Mouse (Mus musculus) testis, adult 2 months (tissue): Measurements from ENCODE around the gene Lif. TPM values are rescaled to one million over a fixed set of nuclear protein-coding genes. Genes with fewer than 3 reads are reported as not detected.

ENCODE experiments used
- H3K27ac ChIP-seq: fragments of 200-500 bp; 2 replicates; pipeline ENCODE4 v1.5.1; 2012; ENCODE audit warnings: low read depth, low read length; ENCODE audit not compliant: control insufficient read depth, insufficient read depth
- H3K27me3 ChIP-seq: fragments of 200-500 bp; 2 replicates; pipeline ENCODE4 v1.6.1; 2012; ENCODE audit warnings: mild to moderate bottlenecking, low read length, moderate library complexity; ENCODE audit not compliant: control insufficient read depth, insufficient read depth
- H3K36me3 ChIP-seq: fragments of 200-500 bp; 2 replicates; pipeline ENCODE4 v1.6.1; 2012; ENCODE audit warnings: mild to moderate bottlenecking, low read length; ENCODE audit not compliant: control insufficient read depth, insufficient read depth
- H3K4me1 ChIP-seq: fragments of 200-500 bp; 2 replicates; pipeline ENCODE4 v1.6.1; 2012; ENCODE audit warnings: low read length; ENCODE audit not compliant: control insufficient read depth, insufficient read depth
- H3K4me3 ChIP-seq: fragments of 200-500 bp; 2 replicates; pipeline ENCODE4 v1.5.1; 2012; ENCODE audit warnings: low read depth, mild to moderate bottlenecking, low read length, moderate library complexity, mixed read lengths; ENCODE audit not compliant: control insufficient read depth
- CTCF ChIP-seq: fragments of 200-500 bp; IDR thresholded peaks from 2 replicates; pipeline ENCODE4 v1.5.1; 2012; ENCODE audit warnings: low read depth, mild to moderate bottlenecking, inconsistent platforms, low read length, moderate library complexity; ENCODE audit not compliant: control insufficient read depth, insufficient read depth, insufficient replicate concordance
- POLR2A ChIP-seq: fragments of 200-500 bp; IDR thresholded peaks from 2 replicates; pipeline ENCODE4 v1.6.1; 2012; ENCODE audit warnings: low read depth, mild to moderate bottlenecking, inconsistent platforms, low read length, moderate library complexity; ENCODE audit not compliant: control insufficient read depth
- polyA plus RNA-seq: library from polyadenylated mRNA; depleted of rRNA; stranded (reverse); fragments of >200 nt; gene quantifications from 2 replicates; pipeline ENCODE4 v1.2.3, GENCODE M21; 2012

The Lif gene
- polyA plus RNA-seq, 1 experiment, result 0.21 TPM

DNA sequence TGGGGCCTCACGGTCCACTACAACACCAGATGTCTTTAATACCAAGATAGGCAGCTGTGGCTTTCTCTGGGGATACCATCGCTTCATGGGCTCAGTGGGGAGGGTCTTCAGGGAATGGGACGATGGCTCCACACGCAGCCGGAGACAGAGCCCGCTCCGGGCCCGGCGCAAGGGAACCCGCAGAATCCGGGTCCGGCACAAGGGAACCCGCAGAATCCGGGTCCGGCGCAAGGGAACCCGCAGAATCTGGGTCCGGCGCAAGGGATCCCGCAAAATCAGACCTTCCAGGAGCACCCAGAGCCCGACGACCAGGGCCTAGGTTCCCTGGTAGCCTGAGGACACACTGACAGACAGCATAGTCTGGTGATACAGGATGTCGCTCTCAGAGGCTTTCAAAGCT lies 17.7 kb upstream of the Lif start:
- Histone ChIP-seq H3K27me3 (no peaks in the 10 kb centered on the region), H3K27ac (no peak overlapping the region), H3K4me1 (peaks cover 6% of the 10 kb centered on the region), H3K36me3 (no peaks in the 10 kb centered on the region), H3K4me3 (no peak overlapping the region)
- TF ChIP-seq CTCF, result no peak
- TF ChIP-seq POLR2A, result no peak

DNA sequence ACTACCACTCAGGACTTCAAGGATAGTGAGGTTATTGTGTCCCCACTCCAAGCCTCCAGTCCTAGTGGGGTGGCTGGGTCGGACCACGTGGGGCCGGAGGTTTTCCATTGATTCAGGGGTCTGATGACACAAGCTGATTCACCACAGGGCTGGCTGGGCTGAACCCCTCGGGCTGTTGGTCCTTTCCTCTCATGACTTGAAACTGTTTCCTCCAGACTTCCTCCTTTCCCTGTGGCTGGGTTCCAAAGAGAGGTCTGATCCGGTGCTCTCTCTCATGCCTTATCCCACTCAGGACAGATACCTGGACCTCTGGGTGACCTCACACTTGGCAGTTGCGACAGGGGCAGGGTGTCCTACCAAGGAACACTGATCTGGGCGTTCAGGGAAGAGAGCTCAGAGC lies 17.2 kb upstream of the Lif start:
- Histone ChIP-seq H3K36me3 (no peaks in the 10 kb centered on the region), H3K4me1 (peaks cover 6% of the 10 kb centered on the region), H3K27ac (no peak overlapping the region), H3K4me3 (no peak overlapping the region), H3K27me3 (no peaks in the 10 kb centered on the region)
- TF ChIP-seq POLR2A, result no peak
- TF ChIP-seq CTCF, result no peak

DNA sequence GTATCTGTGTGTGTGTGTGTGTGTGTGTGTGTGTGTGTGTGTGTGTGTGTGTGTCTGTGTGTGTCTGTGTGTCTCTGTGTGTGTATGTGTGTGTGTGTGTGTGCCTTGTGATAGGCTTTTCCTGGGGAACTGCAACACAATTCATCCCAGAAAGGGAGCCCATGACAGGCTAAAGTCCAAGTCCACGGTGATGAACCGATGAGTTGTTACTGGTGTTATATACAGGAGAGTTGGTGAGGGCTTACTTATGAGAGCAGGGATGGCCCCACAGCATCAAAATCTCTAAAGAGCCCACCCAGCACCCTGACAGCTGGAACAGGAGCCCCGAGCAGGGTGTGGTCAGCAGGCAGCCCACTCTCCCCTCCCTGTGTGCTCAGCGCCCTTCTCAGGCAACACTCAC lies 16.2 kb upstream of the Lif start:
- peaks cover 5% of the 10 kb centered on the region for H3K4me1 ChIP-seq
- H3K4me3 ChIP-seq, result no peak overlapping the region
- H3K36me3 ChIP-seq, result no peaks in the 10 kb centered on the region
- no peaks in the 10 kb centered on the region for H3K27me3 ChIP-seq
- TF ChIP-seq POLR2A, result no peak
- TF ChIP-seq CTCF, result no peak
- no peak overlapping the region for H3K27ac ChIP-seq

DNA sequence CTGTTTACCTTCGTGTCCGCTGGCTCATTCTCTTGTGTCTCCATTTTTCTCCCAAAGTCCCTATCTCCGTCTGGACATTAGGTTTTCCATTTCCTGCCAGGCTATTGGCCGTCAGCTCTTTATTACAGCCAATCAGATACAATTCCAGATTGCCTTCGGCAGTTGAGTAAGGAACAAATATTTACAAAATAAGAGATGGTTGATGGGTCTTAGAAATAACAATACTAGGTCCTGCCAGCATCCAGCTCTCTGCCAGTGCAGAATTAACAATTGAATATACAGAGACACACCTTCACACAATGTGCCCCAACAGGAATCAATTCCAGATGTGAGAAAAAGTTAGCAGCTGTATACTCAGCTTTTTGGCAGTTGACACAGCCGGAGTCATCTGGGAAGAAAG lies 11.2 kb upstream of the Lif start:
- H3K36me3 ChIP-seq, result no peaks in the 10 kb centered on the region
- H3K27ac ChIP-seq, result no peak overlapping the region
- no peaks in the 10 kb centered on the region for H3K27me3 ChIP-seq
- no peak for TF ChIP-seq POLR2A
- no peak for TF ChIP-seq CTCF
- no peak overlapping the region for H3K4me3 ChIP-seq
- H3K4me1 ChIP-seq, result no peaks in the 10 kb centered on the region; the same call in 1 of the 2 replicates

DNA sequence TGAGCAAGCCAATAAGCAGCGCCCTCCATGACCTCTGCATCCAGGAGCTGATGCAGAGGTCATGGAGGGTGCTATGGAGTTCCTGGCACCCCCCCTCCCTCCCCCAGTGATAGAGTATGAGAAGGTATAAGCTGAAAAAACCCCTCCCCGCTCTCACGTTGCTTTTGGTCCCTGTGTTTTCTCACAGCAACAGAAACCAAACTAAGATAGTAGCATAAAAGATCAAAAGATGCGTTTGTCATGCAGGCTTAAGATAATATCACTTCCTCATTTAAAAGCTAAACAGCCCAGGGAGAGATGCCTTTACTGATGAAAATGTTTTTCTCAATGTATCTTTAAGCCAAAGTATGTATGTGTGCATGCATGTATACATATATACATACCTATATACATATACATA lies 10.7 kb upstream of the Lif start:
- Histone ChIP-seq H3K27me3 (no peaks in the 10 kb centered on the region), H3K36me3 (no peaks in the 10 kb centered on the region), H3K27ac (no peak overlapping the region), H3K4me3 (no peak overlapping the region), H3K4me1 (peaks cover 3% of the 10 kb centered on the region; the same call in 1 of the 2 replicates)
- TF ChIP-seq POLR2A (no peak), CTCF (no peak)

DNA sequence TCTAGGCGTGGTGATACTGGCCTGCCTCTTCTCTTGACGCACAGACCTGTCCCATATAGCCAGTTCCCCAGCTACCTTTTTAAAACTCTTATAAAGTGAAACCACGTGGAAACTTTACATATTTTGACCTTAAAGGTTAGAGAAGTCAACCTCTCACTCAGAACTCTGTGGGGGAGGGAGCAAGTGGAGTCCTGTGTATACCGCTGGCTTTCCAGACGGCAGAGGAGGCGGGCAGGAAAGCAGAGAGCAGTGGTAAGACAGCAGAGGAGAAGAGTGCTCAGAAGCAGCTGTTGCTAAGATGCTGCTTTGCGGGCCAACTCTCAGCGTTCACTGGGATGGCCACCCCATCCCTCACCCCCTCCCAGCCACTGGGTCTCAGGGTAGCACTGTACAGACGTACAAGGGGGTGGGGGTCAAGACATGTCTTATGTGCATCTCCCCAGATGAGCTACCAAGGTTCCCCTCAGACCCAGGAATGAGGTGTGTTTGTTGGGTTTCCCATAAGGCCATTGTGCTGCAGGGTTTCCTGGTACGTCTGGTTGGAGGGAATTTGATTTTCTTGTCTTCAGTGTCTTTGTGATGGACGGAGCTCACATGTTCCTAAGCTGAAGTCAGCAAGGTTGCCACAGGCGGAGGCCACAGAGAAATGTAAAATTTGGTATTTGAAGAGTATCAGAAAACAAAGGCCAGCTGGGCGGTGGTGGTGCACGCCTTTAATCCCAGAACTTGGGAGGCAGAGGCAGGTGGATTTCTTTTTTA lies 10.0 kb upstream of the Lif start:
- Histone ChIP-seq H3K36me3 (no peaks in the 10 kb centered on the region), H3K4me3 (no peak overlapping the region), H3K27me3 (no peaks in the 10 kb centered on the region), H3K27ac (no peak overlapping the region), H3K4me1 (peaks cover 3% of the 10 kb centered on the region; the same call in 1 of the 2 replicates)
- TF ChIP-seq POLR2A (no peak), CTCF (no peak)

- TF ChIP-seq POLR2A, result no peak
- TF ChIP-seq CTCF, result no peak
- no peak overlapping the region for H3K27ac ChIP-seq
Measured at GRCm38 (mm10) chr11:4249151-4249550, 8.2 kb upstream of the Lif start.

More at GRCm38 (mm10) chr11:4249151-4249550, 8.2 kb upstream of the Lif start:
- no peaks in the 10 kb centered on the region for H3K27me3 ChIP-seq
- H3K4me1 ChIP-seq, result peaks cover 3% of the 10 kb centered on the region; the same call in 1 of the 2 replicates
- H3K36me3 ChIP-seq, result no peaks in the 10 kb centered on the region
- H3K4me3 ChIP-seq, result no peak overlapping the region
